Mouse (Mus musculus) cerebellum, adult 2 months (tissue): ENCODE results near the gene Evi5l.

Experiments used
- CTCF ChIP-seq: fragments of 200-500 bp; IDR thresholded peaks from 2 replicates; pipeline ENCODE4 v1.5.1; 2011; ENCODE audit warnings: low read depth, mild to moderate bottlenecking, control low read depth, low read length, moderate library complexity, borderline replicate concordance; ENCODE audit not compliant: insufficient read depth
- POLR2A ChIP-seq: fragments of 200-500 bp; IDR thresholded peaks from 2 replicates; pipeline ENCODE4 v1.6.1; 2011; ENCODE audit warnings: low read length, control low read depth, borderline replicate concordance; ENCODE audit not compliant: insufficient read depth

DNA sequence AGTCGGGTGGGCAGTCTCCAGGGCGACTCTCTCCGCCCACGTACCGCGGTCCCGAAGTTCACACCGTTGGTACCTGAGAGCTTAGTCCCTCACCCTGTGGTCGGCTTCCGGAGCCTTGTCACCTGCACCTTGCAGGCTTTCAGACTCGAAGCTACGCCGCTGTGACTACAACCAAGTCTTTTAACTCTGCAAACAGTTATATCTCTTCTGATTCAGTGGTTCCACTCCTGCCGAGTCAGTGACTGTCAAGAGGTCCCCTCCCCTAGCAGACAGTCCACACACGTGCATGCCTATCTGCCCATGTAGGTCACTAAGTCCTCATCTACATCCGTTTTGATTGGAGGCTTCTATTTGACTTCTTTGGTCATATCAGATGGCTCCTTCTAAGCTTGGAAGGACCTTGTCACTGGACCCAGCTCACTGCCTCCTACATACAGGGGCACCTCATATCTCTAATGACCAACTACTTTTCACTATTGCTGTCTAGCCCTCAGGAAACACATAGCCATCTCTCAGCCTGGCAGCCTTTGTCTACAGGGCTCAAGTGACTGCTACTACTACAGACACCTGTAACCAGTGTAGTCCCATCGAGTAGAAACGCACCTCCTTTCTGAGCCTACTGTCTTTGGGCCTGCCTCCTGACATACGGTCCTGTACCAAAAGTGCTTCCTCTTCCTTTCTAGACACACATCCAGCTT lies 73.0 kb downstream of the Evi5l start:
- TF ChIP-seq POLR2A = no peak
- no peak for TF ChIP-seq CTCF
